Mouse (Mus musculus) embryo, embryonic 9.5 days (tissue): ENCODE results near the gene Pmpcb.
"Not testable (repeated sequence)": the region's sequence is repeated elsewhere in the genome, so short reads cannot be mapped to it uniquely, and the experiment has no call there.

Experiments used
- DNase-seq: peaks from one replicate; pipeline ENCODE4 v3.0.0-alpha.2; 2017; ENCODE audit errors: extremely low spot score

Pmpcb gene

GRCm38 (mm10) chr5:21736956-21737585 lies at the start of gene Pmpcb:
Pmpcb (plus strand) TSS chr5:21737141.
- DNase-seq, result peak; percentile 86

GRCm38 (mm10) chr5:21692230-21692629 lies 44.7 kb upstream of the Pmpcb start:
- DNase-seq, result no peak

GRCm38 (mm10) chr5:21693372-21693870 lies 43.5 kb upstream of the Pmpcb start:
- DNase-seq, result no peak

- DNase-seq, result no peak
Observed at GRCm38 (mm10) chr5:21694854-21695490, 42.0 kb upstream of the Pmpcb start.

GRCm38 (mm10) chr5:21699555-21699954 lies 37.4 kb upstream of the Pmpcb start:
- not testable (repeated sequence) for DNase-seq

- DNase-seq, result no peak
Observed at GRCm38 (mm10) chr5:21700272-21700821, 36.6 kb upstream of the Pmpcb start.

GRCm38 (mm10) chr5:21700934-21701333 lies 36.0 kb upstream of the Pmpcb start:
- DNase-seq, result no peak

GRCm38 (mm10) chr5:21701351-21702008 lies 35.5 kb upstream of the Pmpcb start, which contains the start of gene Napepld:
Napepld (minus strand) TSS chr5:21701396.
- peak; percentile 100 for DNase-seq

- no peak for DNase-seq
Observed at GRCm38 (mm10) chr5:21702009-21702364, 35.0 kb upstream of the Pmpcb start.

- no peak for DNase-seq
Observed at GRCm38 (mm10) chr5:21702873-21703475, 34.0 kb upstream of the Pmpcb start.

GRCm38 (mm10) chr5:21703708-21704107 lies 33.2 kb upstream of the Pmpcb start:
- DNase-seq, result no peak

- DNase-seq, result no peak
Observed at GRCm38 (mm10) chr5:21706546-21706945, 30.4 kb upstream of the Pmpcb start.

GRCm38 (mm10) chr5:21708011-21708410 lies 28.9 kb upstream of the Pmpcb start:
- not testable (repeated sequence) for DNase-seq

GRCm38 (mm10) chr5:21712127-21712715 lies 24.7 kb upstream of the Pmpcb start:
- no peak for DNase-seq

- no peak for DNase-seq
Observed at GRCm38 (mm10) chr5:21714447-21714846, 22.5 kb upstream of the Pmpcb start.

GRCm38 (mm10) chr5:21717165-21717715 lies 19.7 kb upstream of the Pmpcb start:
- DNase-seq, result no peak

GRCm38 (mm10) chr5:21718546-21718945 lies 18.4 kb upstream of the Pmpcb start:
- DNase-seq, result no peak

GRCm38 (mm10) chr5:21719209-21719608 lies 17.7 kb upstream of the Pmpcb start:
- DNase-seq, result no peak

GRCm38 (mm10) chr5:21724427-21724826 lies 12.5 kb upstream of the Pmpcb start:
- no peak for DNase-seq

GRCm38 (mm10) chr5:21724872-21725271 lies 12.1 kb upstream of the Pmpcb start:
- DNase-seq, result no peak

GRCm38 (mm10) chr5:21729107-21729506 lies 7.8 kb upstream of the Pmpcb start:
- no peak for DNase-seq
